Mouse (Mus musculus) embryonic stem cell, embryonic (primary cell): ENCODE results near the gene Ormdl1.

ENCODE experiments used
- CTCF ChIA-PET, 4 experiments: fragments of 300-600 bp in 2 of 4; fragments of 350-600 bp in 2 of 4; sonication (Branson Sonifier 250); formaldehyde crosslinking; loops; one replicate each; lab custom pipeline; 2022; ENCODE audit warnings: inconsistent platforms in 2 of 4; lab: Charles Lee
- POLR2A ChIA-PET, 4 experiments: fragments of 300-600 bp in 2 of 4; fragments of 350-600 bp in 2 of 4; sonication (Branson Sonifier 250); formaldehyde crosslinking; loops; one replicate each; lab custom pipeline; 2022; ENCODE audit warnings: antibody characterized with exemption in 4 of 4, inconsistent platforms in 1 of 4; lab: Charles Lee

Gene Ormdl1

GRCm38 (mm10) chr1:53352327-53353261, 55.7 kb downstream of the Ormdl1 start, which contains the start of the genes Asdurf, Gm28551 and Asnsd1:
Asdurf (minus strand) TSS chr1:53352619.
Gm28551 (minus strand) TSS chr1:53352667.
Asnsd1 (minus strand) TSS chr1:53352752.
- POLR2A ChIA-PET = interaction anchor here in 3 of 4 experiments (0.7 to 1.9 kb wide), 4 partner anchors 56 to 898 kb away, joined by 3 to 6 read pairs (median 5); partner anchors contain the start of genes Gm28778 (in 3 of the 3), Ormdl1 (in 3 of the 3), Pms1 (in 3 of the 3) and Ccdc150 (in 1 of the 3)
- CTCF ChIA-PET = no interaction called here

GRCm38 (mm10) chr1:53358988-53359387, 62.1 kb downstream of the Ormdl1 start:
- POLR2A ChIA-PET = no interaction called here

More at GRCm38 (mm10) chr1:53358988-53359387, 62.1 kb downstream of the Ormdl1 start:
- CTCF ChIA-PET = no interaction called here
